Mouse (Mus musculus): Measurements from ENCODE around the gene Slc30a10. TPM values are rescaled to one million over a fixed set of nuclear protein-coding genes. Genes with fewer than 3 reads are reported as not detected.
A peak's percentile ranks its signal among the peaks of the same experiment; 100 is the strongest.

Gene Slc30a10
- under 1 TPM in 1 of 2 experiments, not detected in 1; 0.05 TPM for total RNA-seq (2021)
- long read RNA-seq, experiment 1 = 0 reads
- long read RNA-seq, experiment 2 = 0 reads

DNA sequence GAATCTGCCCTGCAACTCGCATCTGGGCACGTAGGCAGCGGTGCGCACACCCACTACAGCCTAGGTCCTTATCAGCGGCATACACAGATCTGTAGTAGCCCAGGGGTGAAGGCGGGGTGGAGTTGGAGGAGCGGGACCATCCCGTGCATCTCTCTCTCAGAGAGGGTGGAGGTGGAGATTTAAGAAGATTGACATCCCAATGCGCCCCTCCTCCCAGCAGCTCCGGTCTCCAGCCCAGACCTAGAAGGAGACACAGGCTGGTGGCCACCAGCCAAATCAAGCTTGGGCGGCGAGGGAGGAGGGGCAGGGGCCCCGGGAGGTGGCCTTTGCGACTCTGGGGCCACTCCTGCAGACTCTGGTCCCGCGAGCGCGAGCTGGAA, at the start of gene Slc30a10:
Gene Slc30a10, plus strand, starts transcription at position 274 of the 380 bp plus-strand sequence.
- DNase-seq (ENCODE audit: low spot score) = no peak

DNA sequence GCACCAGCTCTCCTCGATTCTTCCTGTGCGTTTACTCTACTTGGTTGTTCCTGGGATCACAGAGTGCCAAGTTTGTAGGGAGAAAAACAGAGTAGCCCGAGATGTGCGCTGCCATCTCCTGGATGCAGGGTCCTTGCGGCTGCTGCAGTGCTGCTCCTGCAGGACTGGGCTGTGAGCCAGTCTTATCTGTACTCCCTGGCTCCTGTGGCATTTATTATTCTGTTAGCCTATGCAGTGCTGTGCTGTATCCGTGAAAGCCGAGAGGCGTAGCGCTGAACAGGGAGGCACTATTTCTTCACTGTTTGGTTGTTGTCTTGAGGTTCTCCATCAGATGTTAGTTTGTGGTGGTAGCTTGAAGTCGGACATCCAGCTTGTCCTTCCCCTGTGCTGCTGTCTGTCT, 48.7 kb upstream of the Slc30a10 start:
- DNase-seq (ENCODE audit: low spot score) = no peak

DNA sequence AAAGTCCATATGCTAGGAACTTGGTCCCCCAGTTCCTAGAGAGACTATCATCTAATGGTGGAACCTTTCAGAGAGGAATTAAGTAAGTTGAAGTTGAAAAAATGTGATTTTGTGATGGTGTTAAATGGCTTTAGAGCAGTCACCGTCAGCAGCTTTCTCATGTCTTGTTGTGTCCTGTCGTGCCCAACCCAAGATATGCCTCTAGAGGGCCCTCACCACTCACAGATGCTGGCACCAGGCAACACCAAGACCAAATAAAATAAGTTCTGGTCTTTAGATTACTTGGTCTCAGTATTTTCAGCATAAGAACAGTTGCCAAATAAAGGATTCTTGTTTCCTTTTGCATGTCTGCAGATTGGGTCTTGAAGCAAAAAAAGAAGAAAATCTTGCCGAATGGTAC, 44.8 kb upstream of the Slc30a10 start:
- DNase-seq (ENCODE audit: low spot score) = no peak

DNA sequence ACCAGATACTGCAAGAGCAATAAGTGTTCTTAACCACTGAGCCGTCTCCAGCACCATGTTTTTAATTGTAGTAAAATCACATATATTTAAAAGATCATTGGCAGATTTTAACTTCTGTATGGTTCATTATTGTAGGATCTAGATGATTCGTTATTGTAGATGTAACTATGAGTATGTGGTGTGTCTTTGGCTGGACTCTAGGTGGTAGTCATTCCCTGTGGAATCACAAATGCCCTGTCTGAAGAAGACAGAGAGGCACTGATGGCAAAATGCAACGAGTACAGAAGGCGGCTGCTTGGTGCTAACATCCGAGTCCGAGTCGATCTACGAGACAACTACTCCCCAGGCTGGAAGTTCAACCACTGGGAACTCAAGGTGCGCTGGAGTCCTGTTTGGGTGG, 36.6 kb upstream of the Slc30a10 start:
- DNase-seq (ENCODE audit: low spot score) = no peak

DNA sequence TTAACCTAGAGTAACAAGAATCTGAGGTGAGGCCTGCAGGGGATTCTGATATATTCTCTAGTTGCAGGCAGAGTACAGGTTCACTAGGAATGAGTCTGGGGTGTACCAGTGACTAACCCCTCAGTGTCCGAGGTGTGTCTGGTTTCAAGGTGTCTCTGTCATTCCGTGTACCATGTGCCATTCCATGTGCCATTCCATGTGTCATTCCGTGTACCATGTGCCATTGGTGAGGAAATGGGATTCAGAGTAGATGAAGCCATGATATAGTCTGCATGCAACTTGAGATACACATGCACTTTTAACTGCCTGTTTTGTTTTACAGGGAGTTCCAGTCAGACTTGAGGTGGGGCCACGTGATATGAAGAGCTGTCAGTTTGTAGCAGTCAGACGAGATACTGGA, 34.8 kb upstream of the Slc30a10 start:
- no peak for DNase-seq (ENCODE audit: low spot score)

DNA sequence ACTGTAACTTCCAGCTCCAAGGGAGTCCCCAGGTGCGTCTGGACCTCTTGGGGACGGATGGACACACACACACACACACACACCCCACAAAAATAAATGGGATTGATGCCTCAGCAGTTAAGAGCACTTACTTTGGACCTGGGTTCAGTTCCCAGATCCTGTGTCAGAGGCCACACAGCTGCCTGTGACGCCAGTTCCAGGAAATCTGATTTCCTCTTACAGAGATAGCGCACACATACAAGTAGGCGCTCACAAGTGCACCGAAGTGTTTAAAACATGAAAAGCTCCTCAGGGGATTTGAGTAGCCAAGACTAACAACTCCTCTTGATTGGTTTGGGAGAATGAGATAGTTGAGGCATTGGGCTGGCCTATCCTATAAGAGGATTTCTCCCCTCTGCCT, 33.9 kb upstream of the Slc30a10 start:
- no peak for DNase-seq (ENCODE audit: low spot score)

DNA sequence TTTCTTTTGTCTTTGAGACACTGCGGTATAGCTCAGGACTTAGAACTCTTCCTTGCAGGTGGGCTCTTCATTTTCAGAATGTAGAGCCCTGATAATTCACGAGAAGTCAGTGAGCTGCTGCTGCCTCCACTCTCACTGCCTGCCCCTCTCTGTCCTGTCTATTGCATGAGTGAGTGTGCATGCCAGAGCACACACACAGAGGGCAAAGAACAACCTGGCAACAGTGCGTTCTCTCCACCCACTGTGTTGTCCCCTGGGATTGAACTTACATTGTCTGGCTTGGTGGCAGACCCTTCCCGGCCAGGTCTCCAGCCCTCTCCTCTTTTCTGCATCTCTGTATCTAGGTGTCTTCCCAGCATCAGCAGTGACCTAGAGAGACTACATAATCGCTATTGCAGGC, 28.1 kb upstream of the Slc30a10 start:
- DNase-seq (ENCODE audit: low spot score) = no peak

DNA sequence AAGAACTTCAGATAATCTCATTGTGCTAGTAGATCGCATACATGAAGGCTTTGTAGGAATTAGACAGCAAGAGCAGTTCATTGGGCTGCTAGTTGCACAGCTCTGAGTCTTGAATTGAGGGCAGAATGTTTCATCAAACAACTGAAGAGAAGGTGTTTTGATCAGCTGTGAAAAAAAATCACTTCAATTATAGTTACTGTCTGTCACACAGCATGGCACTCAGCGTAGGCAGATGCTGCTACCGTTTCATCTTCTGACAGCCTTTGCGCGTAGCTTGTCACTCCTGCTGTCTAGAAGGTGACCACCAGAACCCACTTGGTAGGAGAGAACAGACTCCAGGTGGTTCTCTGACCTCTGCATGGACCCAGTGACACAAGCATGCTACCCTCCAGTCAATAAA, 24.2 kb upstream of the Slc30a10 start:
- DNase-seq (ENCODE audit: low spot score) = no peak

DNA sequence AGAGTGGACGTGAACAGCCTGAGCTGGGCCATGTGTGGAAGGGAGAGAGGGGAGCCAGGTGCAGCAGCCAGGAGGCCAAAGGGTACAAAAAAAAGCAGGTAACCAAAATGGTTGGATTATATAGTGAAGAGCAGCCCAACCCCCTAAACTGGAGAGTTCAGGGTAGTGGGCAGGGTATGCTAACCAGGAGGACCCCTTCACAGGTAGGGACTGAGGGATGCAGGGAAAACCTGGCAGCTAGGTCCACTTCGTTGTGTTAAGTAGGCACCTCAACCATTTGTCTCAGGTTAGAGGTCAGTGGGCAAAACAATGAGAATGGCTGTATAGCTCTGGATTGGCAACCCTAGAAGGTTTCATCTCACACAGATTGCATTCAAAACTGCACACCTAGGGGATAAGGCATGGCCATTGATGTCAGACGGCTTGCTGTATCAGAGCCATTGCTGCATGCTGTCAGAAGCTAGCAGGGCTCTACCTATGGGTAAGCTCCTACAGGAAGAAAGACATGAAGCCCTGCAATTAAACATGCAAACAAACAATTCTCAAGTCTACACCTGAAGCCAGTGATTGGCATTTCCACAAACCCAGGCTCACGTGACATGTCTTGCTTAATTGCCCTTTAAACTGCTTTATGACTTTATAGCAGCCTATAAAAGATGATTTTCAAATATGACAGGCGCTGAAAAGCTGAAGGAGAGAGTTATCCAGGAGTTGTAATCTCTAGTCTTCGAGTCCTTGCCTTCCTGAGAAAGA, 23.2 kb upstream of the Slc30a10 start:
- DNase-seq (ENCODE audit: low spot score) = no peak

DNA sequence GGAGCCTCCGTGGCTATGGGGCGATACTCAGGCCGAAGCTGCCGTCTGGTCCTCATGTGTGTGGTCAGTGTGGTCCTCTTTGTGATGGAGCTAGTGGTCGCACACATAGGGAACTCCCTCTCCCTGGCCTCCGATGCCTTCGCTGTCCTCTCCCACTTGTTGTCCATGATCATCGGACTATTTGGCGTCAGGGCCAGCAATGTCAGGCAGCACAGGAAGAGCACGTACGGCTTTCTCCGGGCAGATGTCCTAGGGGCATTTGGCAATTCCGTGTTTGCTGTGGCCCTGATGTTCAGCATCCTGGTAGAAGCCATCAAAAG, 22.7 kb upstream of the Slc30a10 start:
- DNase-seq (ENCODE audit: low spot score) = no peak

DNA sequence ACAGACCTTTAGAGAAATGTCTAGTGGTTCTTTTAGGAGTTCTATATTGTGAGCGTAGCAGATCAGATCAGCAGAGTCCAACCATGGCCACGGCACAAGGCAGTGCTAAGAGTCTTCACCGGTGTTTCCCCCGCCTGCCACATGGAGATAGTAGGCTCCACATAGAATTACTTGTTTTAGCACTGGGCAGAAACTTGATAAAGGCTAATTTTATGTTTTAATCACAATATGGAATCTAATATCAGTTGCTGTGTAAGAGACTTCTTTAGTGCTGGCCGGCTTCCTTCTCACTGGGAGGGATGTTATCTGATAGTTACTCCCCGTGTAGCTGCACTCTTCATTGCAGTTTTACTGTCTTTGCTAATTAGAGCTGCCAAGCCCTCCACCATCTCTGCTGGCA, 21.5 kb upstream of the Slc30a10 start:
- DNase-seq (ENCODE audit: low spot score) = no peak

DNA sequence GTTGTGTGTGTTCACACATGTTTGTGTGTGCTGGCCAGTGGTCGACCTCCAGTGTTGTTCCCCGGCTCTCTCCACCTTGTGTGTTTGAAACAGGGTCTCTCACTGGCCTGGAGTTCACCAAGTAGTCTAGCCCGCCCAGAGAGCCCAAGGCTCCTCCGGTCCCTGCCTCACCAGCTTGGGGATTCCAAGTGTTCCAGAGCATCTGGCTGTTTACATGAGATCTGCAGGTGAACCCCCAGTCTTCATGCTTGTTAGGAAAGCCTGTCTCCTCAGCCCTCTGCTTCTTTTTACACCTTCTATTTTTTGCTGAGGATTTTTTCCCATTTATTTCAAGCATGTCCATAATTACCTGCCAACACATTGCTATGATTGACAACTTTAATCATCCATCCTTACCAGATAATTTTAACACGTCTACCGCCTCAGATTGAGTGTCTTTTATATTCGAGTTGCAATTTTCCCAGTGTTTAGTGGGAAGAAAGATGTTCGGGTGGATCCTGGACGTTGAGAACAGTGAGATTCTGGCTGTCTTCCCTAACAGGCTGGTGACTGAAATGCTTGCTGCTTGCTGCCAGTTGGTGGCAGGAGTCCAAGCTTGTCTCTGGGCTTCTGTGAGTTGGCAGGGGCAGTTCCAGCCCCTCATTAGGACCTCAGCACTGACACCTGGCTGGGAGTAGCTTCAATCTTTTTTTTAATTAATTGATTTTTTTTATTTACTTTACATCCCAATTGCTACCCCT, 15.6 kb upstream of the Slc30a10 start:
- DNase-seq (ENCODE audit: low spot score) = peak; percentile 15

DNA sequence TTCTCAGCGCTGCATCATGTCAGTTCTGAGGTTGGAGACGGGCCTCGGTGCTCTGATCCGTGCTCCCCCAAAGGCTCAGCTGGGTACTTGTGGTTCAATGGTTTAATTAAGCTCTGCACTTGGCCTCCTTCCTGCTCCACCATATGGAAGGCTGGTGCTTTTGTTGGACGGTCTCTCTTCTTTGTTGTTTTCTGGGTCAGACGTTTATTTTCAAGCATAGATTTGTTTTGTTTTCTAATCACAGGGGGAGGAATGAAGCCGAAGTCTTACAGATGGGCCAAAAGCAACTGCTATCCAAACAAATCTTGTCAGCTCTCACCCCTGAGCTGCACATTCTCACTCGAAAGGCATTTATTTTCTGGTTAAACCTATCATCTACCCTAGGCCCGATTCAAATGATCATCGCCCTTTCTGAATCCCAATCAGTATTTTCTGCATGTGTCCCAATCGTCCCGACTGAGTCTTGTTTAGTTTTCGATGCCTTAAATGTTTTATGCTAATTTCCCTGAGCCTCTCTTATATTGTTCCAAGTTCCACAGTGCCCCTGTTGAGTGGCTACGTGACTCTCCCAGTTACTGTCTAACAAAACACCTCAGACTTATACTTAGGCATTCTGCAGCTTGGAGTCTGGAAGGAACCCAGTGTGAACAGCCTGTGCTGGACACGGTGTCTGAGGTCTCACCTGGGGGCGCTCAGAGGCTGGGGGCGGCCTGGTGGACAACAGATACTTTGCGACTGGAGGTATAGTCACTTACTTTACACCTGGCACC, 12.8 kb upstream of the Slc30a10 start:
- DNase-seq (ENCODE audit: low spot score) = no peak

DNA sequence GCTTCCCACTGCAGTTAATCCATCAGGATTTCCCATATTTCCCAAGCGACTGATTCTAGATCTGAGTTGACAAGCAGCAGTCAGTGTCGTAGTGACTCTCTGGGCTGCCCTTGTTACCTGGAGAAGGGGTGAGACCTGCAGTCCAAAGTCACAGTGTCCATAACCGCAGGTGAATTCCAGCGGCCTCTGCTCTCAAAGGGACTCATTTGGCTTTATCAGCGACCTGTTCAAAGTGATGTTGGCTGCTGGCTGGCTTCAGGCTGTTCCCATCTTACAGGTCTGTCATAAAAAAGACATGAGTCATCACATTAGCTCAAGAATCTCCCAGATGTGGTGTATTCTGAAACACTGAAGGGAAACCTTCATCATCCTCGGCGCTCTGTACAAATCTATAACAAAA, 5.7 kb upstream of the Slc30a10 start:
- DNase-seq (ENCODE audit: low spot score) = no peak

DNA sequence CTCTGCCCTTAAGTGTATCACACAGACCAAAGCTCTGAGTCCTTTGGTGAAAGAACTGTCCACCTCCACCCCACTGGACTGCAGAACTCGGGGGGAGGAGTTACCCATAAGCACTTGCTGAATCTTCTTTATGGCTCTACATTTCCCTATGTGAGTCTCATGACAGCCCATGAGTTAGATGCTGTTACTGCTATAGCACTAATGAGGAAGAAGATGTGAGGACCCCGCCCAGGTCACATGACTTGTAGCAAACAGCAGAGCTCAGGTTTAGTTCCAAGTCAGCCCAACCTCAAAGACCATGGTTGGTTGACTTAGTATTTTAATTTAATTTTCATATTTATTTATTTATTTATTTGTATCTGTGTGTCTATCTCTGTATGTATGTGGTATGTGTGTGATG, 4.9 kb upstream of the Slc30a10 start:
- DNase-seq (ENCODE audit: low spot score) = no peak

DNA sequence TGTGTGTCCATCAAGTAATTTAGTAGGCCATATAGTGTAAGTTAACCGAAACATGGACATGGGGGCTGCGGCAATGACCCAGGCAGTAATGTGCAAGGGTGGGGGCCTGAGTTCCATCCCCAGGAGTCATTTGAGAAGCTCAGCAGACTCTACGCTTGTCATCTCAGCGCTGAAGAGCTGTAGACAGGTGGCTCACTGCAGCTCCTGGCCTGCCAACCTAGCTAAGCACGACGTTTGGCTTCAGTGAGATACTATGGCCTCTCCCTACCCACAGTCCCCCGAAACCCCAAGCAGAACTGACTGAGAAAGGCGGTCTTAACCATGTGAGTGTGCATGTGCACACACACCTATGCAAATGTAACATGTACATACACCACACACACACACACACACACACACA, 3.6 kb upstream of the Slc30a10 start:
- no peak for DNase-seq (ENCODE audit: low spot score)

DNA sequence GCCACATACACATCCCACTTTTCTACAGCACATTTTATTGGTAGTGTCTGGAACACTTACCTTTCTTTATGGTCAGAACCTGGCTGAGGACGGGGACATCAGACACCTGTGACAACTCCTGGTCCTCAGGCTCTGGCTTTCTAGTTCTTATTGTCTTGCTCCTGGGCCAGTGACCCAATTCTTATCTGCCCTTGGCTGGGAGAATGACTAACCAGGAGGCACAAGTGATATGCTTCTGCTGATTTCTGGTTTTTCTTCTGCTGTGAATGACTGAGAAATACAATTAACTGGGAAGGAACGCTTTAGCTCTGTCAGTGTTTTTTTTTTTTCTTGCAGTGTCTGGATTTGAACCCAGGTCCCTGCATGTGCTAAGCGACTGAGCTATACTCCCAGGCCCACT, 3.2 kb upstream of the Slc30a10 start:
- no peak for DNase-seq (ENCODE audit: low spot score)

DNA sequence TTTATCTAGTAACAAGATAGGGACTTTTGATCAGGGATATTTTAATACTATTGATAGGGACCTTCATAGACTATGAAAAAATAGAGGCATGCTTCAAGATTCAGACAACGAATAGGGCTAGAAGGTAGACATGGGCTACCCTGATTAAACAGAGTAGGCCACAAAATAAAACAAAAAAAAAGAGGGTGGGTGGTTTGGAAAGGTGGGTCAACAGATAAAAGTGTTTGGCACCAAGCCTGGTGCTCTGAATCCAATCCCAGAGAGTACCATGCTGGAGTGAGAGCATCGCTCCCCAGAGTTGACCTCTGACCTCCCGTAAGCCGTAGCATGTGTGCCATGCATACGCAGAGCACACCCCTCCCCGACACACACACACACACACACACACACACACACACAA, 2.2 kb upstream of the Slc30a10 start:
- DNase-seq (ENCODE audit: low spot score) = no peak

DNA sequence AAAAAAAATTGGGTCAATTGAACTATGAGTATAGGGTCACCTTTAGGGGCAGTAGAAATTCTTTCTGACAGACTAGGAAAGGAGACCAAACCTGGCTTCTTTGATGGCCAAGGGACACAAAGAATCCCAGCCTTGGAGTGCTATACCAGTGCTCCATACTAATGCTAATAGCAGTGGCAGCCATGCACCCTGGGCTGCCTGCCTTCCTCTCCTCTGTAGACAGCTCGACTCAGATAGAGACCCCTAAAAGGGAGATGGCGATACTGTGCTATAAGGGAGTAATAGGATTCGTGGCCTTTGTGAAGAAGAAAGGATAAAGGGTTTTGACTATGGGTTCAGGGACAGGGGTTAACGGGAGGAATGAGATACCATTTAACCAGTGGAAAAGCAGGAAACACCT, 504 bp upstream of the Slc30a10 start:
- no peak for DNase-seq (ENCODE audit: low spot score)

DNA sequence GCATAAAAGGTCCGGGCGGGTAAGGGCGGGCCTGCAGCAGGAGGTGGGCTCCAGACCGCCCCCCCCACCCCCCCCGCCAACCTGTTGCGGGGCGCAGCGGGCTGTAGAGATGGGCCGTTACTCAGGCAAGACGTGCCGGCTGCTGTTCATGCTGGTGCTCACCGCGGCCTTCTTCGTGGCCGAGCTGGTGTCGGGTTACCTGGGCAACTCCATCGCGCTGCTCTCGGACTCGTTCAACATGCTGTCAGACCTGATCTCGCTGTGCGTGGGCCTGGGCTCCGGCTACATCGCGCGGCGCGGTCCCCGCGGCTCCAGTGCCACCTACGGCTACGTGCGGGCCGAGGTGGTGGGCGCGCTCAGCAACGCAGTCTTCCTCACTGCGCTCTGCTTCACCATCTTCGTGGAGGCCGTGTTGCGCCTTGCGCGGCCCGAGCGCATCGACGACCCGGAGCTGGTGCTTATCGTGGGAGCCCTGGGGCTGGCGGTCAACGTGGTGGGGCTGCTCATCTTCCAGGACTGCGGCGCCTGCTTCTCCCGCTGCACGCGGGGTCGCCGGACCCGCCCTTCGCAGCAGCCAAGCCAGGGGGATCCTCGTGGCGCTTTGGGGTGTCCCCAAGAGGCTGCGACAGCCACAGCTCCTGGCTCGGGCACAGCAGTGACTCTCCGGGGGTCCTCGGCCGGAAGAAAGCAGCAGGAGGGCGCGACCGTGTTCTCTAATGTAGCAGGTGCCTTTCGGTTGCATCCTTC, 480 bp downstream of the Slc30a10 start:
- peak; percentile 10 for DNase-seq (ENCODE audit: low spot score)

DNA sequence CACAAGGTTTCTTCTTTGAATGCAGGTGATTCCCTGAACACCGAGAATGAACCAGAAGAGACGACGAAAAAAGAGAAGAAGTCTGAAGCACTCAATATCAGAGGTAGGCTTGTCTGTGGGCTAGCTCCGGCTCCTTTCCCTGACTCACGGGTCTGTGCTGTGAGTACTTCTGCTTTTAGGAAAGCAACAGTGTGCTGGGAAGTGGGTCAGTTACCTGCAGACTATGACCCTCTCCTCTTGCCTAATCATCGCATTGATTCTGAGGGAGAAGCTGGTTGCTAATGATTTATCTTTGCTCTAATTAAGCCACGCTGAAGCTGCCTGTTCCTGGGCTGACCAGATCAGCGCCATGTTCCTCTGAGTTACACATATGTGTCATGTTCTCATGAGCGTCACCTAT, 1.7 kb downstream of the Slc30a10 start:
- DNase-seq (ENCODE audit: low spot score) = no peak

DNA sequence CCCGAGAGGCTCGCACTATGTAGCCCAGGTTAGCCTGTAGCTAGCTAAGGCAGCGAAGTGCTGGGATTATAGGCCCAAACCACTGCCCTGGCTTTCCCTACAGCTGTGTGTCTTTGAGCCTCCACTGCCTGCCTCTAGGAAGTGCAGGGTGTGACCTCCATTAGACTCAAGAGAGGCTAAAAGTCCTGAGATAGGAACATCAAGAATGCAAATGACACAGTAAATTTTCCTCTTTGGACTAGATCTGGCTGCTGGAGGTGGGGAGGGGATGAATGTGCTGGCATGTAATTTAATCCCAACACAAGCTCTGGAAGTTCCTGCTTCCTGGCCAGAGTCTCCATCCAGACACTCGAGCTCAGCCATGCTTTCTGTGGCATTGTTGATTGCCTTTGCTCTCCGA, 5.4 kb downstream of the Slc30a10 start:
- DNase-seq (ENCODE audit: low spot score) = no peak
